Mouse (Mus musculus) bone marrow macrophage, adult 2 months (primary cell): Measurements from ENCODE around the gene Stac3.

ENCODE experiments used
- CTCF ChIP-seq: IDR thresholded peaks from 2 replicates; pipeline ENCODE4 v1.5.1; 2012; ENCODE audit warnings: low read depth, mild to moderate bottlenecking, low read length, moderate library complexity
- POLR2A ChIP-seq: IDR thresholded peaks from 2 replicates; pipeline ENCODE4 v1.6.1; 2012; ENCODE audit warnings: mild to moderate bottlenecking, low read depth, low read length, borderline replicate concordance

GRCm38 (mm10) chr10:127531548-127531947 is 30.1 kb downstream of the Stac3 start:
- no peak for TF ChIP-seq CTCF
- TF ChIP-seq POLR2A: no peak
